In the genomic region with DNA sequence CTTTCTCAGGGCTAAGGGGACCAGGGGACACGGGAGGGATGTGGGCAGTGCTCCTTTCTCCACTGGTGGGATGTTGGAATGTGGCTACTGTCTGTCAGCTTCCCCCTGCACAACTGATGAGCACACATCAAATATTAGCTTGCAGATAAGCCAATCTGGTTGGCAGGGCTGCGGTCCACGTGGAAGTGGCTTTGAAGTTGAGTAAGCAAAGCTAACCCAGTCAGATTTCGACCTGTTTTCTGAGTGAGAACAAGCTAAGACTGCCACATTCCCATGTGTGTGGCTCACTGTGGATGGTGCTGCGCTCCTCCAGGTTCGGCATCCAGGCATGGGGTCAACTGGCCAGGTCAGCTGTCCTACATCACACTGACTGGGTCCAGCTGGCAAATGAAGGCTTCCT, we compare ENCODE assay signal across 34 mouse cellular contexts. TPM values are rescaled to one million over a fixed set of nuclear protein-coding genes. Genes with fewer than 3 reads are reported as not detected.
A peak's percentile ranks its signal among the peaks of the same experiment; 100 is the strongest.
DNase-seq lines count a peak whose midpoint lies in the region; ATAC-seq and TF ChIP-seq lines count a peak whose summit lies in the region.
"Had no signal": no experiment of that assay in that cellular context is flagged by ENCODE, and none has a peak within 500 bp of the region (broad histone marks: within the 10 kb centered on the region; RNA-seq: fewer than 3 reads in every experiment).

No protein-coding gene starts in this region.

- no peaks in the 10 kb centered on the region for H3K27me3 ChIP-seq in liver, adult 2 months (ENCODE audit: control insufficient read depth, insufficient read depth, low read length)
- no peaks in the 10 kb centered on the region for H3K27me3 ChIP-seq in liver, embryonic 15.5 days
- H3K27me3 ChIP-seq in stomach, postnatal 0 days (ENCODE audit: control insufficient read depth, insufficient read depth, low read length) = no peaks in the 10 kb centered on the region
- H3K27me3 ChIP-seq in midbrain, embryonic 11.5 days (ENCODE audit: control insufficient read depth, insufficient read depth, low read length) = no peaks in the 10 kb centered on the region
- H3K27me3 ChIP-seq: lung, embryonic 15.5 days had no signal

- peak; percentile 59 for ATAC-seq in liver, embryonic 15.5 days (ENCODE audit: insufficient read depth)
- peak; percentile 57; the same call in 1 of the 2 replicates for ATAC-seq in stomach, postnatal 0 days (ENCODE audit: low FRiP score, low TSS enrichment)
- ATAC-seq in midbrain, embryonic 11.5 days (ENCODE audit: low FRiP score) = no peak
- ATAC-seq: forebrain, postnatal 0 days; midbrain, embryonic 16.5 days had no signal

- no peak overlapping the region for H3K9ac ChIP-seq in liver, adult 2 months (ENCODE audit: low read depth, low read length)
- H3K9ac ChIP-seq in liver, embryonic 15.5 days = no peak overlapping the region
- H3K9ac ChIP-seq in stomach, postnatal 0 days (ENCODE audit: low read length) = no peak overlapping the region
- H3K9ac ChIP-seq in midbrain, embryonic 11.5 days (ENCODE audit: low read length) = no peak overlapping the region
- H3K9ac ChIP-seq: embryonic facial prominence, embryonic 15.5 days; forebrain, embryonic 12.5 days; forebrain, postnatal 0 days; heart, embryonic 12.5 days; hindbrain, embryonic 14.5 days; limb, embryonic 13.5 days; lung, embryonic 15.5 days had no signal

- no peaks in the 10 kb centered on the region for H3K36me3 ChIP-seq in liver, adult 2 months (ENCODE audit: control insufficient read depth, insufficient read depth, low read length)
- no peaks in the 10 kb centered on the region for H3K36me3 ChIP-seq in liver, embryonic 15.5 days (replicated peaks)
- no peaks in the 10 kb centered on the region for H3K36me3 ChIP-seq in stomach, postnatal 0 days (ENCODE audit: control insufficient read depth, insufficient read depth, low read length)
- no peaks in the 10 kb centered on the region for H3K36me3 ChIP-seq in midbrain, embryonic 11.5 days (ENCODE audit: control insufficient read depth, insufficient read depth, low read length)
- H3K36me3 ChIP-seq: embryonic facial prominence, embryonic 10.5 days; embryonic facial prominence, embryonic 15.5 days; forebrain, embryonic 12.5 days; G1E; heart, embryonic 12.5 days; limb, embryonic 13.5 days; lung, embryonic 15.5 days; midbrain, embryonic 10.5 days had no signal

- no peaks in the 10 kb centered on the region for H3K79me2 ChIP-seq in liver, adult 2 months (ENCODE audit: control insufficient read depth, insufficient read depth, low read length)

- no peak for TF ChIP-seq POLR2A in lung, adult 2 months (IDR thresholded peaks at IDR 0.05; ENCODE audit: borderline replicate concordance, extremely low read depth, low read depth, low read length)
- no peak for TF ChIP-seq POLR2A in liver, adult 2 months (IDR thresholded peaks at IDR 0.05; ENCODE audit: extremely low read depth, insufficient read depth, low read length)

- TF ChIP-seq EP300 in stomach, postnatal 0 days (optimal IDR thresholded peaks at IDR 0.05) = no peak

- H3K9me3 ChIP-seq in liver, embryonic 15.5 days (replicated peaks) = no peaks in the 10 kb centered on the region
- H3K9me3 ChIP-seq in stomach, postnatal 0 days (ENCODE audit: control insufficient read depth, low read length) = no peaks in the 10 kb centered on the region
- H3K9me3 ChIP-seq in midbrain, embryonic 11.5 days (ENCODE audit: control insufficient read depth, low read length) = no peaks in the 10 kb centered on the region
- H3K9me3 ChIP-seq: embryonic facial prominence, embryonic 10.5 days; embryonic facial prominence, embryonic 15.5 days; forebrain, embryonic 12.5 days; G1E; heart, embryonic 12.5 days; limb, embryonic 13.5 days; lung, embryonic 15.5 days; midbrain, embryonic 10.5 days had no signal

- 38% methylated on average over 6 of the region's 6 CpGs for WGBS in lung, adult 2 months
- WGBS in liver, adult 2 months = 17% methylated on average over 6 of the region's 6 CpGs
- 38% methylated on average over 6 of the region's 6 CpGs for WGBS in liver, embryonic 15.5 days (ENCODE audit: insufficient replicate concordance)
- WGBS in stomach, postnatal 0 days = 36% methylated on average over 6 of the region's 6 CpGs
- 74% methylated on average over 6 of the region's 6 CpGs for WGBS in midbrain, embryonic 11.5 days

- peak; percentile 12 for DNase-seq in lung, adult 2 months
- no peak for DNase-seq in lung, postnatal 14 days
- peak; percentile 99 for DNase-seq in liver, adult 2 months (ENCODE audit: extremely low read depth, low read depth, low spot score)
- no peak for DNase-seq in stomach, postnatal 0 days (ENCODE audit: low spot score)
- no peak for DNase-seq in midbrain, embryonic 11.5 days (ENCODE audit: low spot score, missing footprints)
- no peak for DNase-seq in frontal cortex, adult 2 months (ENCODE audit: extremely low spot score in 1 of 2, low spot score in 1 of 2)
- DNase-seq: adrenal gland, postnatal 25 days; cerebellum, adult 18-20 months; cerebellum, postnatal 14 days; forebrain, postnatal 0 days; gastrocnemius, postnatal 14 days; heart, adult 11 months; kidney, adult 2 months; kidney, postnatal 36 days; spleen, adult 18-20 months; thymus, adult 18-20 months; thymus, postnatal 36 days had no signal

- H3K4me1 ChIP-seq in lung, adult 2 months (ENCODE audit: control insufficient read depth, insufficient read depth, low read length) = no peaks in the 10 kb centered on the region
- peaks cover 31% of the 10 kb centered on the region for H3K4me1 ChIP-seq in liver, adult 2 months (ENCODE audit: control insufficient read depth, insufficient read depth, low read length)
- H3K4me1 ChIP-seq in liver, embryonic 15.5 days (replicated peaks) = peaks cover 29% of the 10 kb centered on the region
- H3K4me1 ChIP-seq in stomach, postnatal 0 days (replicated peaks; ENCODE audit: control insufficient read depth, insufficient read depth) = no peaks in the 10 kb centered on the region
- no peaks in the 10 kb centered on the region for H3K4me1 ChIP-seq in midbrain, embryonic 11.5 days (ENCODE audit: control insufficient read depth, insufficient read depth, low read length)
- H3K4me1 ChIP-seq: embryonic facial prominence, embryonic 15.5 days; forebrain, embryonic 12.5 days; limb, embryonic 13.5 days; lung, embryonic 15.5 days; midbrain, embryonic 10.5 days had no signal

- TF ChIP-seq CTCF in lung, adult 2 months (IDR thresholded peaks at IDR 0.05; ENCODE audit: insufficient read depth, low read length) = no peak
- no peak for TF ChIP-seq CTCF in liver, adult 2 months (IDR thresholded peaks at IDR 0.05; ENCODE audit: low read depth, low read length)
- TF ChIP-seq CTCF in stomach, postnatal 0 days (IDR thresholded peaks at IDR 0.05; ENCODE audit: low read depth) = no peak

- H3K4me2 ChIP-seq in liver, embryonic 15.5 days = peak overlapping the region; percentile 15; the same call in 1 of the 2 replicates
- H3K4me2 ChIP-seq in stomach, postnatal 0 days (replicated peaks; ENCODE audit: low read depth) = no peak overlapping the region
- no peak overlapping the region for H3K4me2 ChIP-seq in midbrain, embryonic 11.5 days
- H3K4me2 ChIP-seq: embryonic facial prominence, embryonic 15.5 days; forebrain, embryonic 12.5 days; heart, embryonic 12.5 days; hindbrain, embryonic 14.5 days; limb, embryonic 13.5 days; lung, embryonic 15.5 days had no signal

- no peak overlapping the region for H3K4me3 ChIP-seq in lung, adult 2 months (replicated peaks; ENCODE audit: extremely low read depth, low read depth, low read length)
- H3K4me3 ChIP-seq in liver, adult 2 months (ENCODE audit: insufficient read depth, low read depth, low read length) = no peak overlapping the region
- no peak overlapping the region for H3K4me3 ChIP-seq in liver, embryonic 15.5 days (replicated peaks)
- no peak overlapping the region for H3K4me3 ChIP-seq in stomach, postnatal 0 days (ENCODE audit: low read depth, low read length)
- no peak overlapping the region for H3K4me3 ChIP-seq in midbrain, embryonic 11.5 days (ENCODE audit: low read depth, low read length)
- H3K4me3 ChIP-seq: embryonic facial prominence, embryonic 10.5 days; embryonic facial prominence, embryonic 15.5 days; forebrain, embryonic 12.5 days; heart, embryonic 12.5 days; limb, embryonic 13.5 days; lung, embryonic 15.5 days; midbrain, embryonic 10.5 days had no signal

- H3K27ac ChIP-seq in liver, adult 2 months (replicated peaks; ENCODE audit: insufficient read depth, low read depth, low read length) = peak overlapping the region; percentile 74
- H3K27ac ChIP-seq in liver, embryonic 15.5 days (replicated peaks) = peak overlapping the region; percentile 53; the same call in 1 of the 2 replicates
- H3K27ac ChIP-seq in stomach, postnatal 0 days (replicated peaks) = no peak overlapping the region
- no peak overlapping the region for H3K27ac ChIP-seq in midbrain, embryonic 11.5 days (ENCODE audit: low read depth, low read length)
- H3K27ac ChIP-seq: embryonic facial prominence, embryonic 10.5 days; embryonic facial prominence, embryonic 15.5 days; forebrain, embryonic 12.5 days; hindbrain, embryonic 14.5 days; limb, embryonic 13.5 days; lung, embryonic 15.5 days; macrophage; midbrain, embryonic 10.5 days had no signal

RNA-seq across cellular contexts. Expression of a gene that starts 9.8 kb away (rescaled TPM):
- polyA plus RNA-seq in lung, adult 2 months (2012; rRNA removed) = 68.3 and 103 TPM in 2 replicates
- total RNA-seq in liver, adult 2 months (2014; rRNA removed) = 690 and 762 TPM in 2 replicates
- polyA plus RNA-seq in liver, adult 2 months (2012; rRNA removed) = 305 and 352 TPM in 2 replicates
- polyA plus RNA-seq in liver, embryonic 15.5 days (2015; fragmentation: Nextera tagmentation; extraction: Ambion mirVana) = 135 and 142 TPM in 2 replicates
- polyA plus RNA-seq in stomach, postnatal 0 days (2015; fragmentation: Nextera tagmentation; extraction: Ambion mirVana) = 292 and 304 TPM in 2 replicates
- polyA plus RNA-seq in midbrain, embryonic 11.5 days (2014; fragmentation: Nextera tagmentation; extraction: Ambion mirVana) = 100 and 102 TPM in 2 replicates
- 383 and 417 TPM in 2 replicates for polyA plus RNA-seq in frontal cortex, adult 2 months (2012; rRNA removed)

RNA-seq across cellular contexts. Expression of a gene that starts 37.1 kb away (rescaled TPM):
- 2.4 and 4.8 TPM in 2 replicates for polyA plus RNA-seq in lung, adult 2 months (2012; rRNA removed)
- 0.60 TPM in 1 of 2 replicates, not detected in the other for total RNA-seq in liver, adult 2 months (2014; rRNA removed)
- polyA plus RNA-seq in liver, adult 2 months (2012; rRNA removed) = 0.17 and 0.20 TPM in 2 replicates
- polyA plus RNA-seq in liver, embryonic 15.5 days (2015; fragmentation: Nextera tagmentation; extraction: Ambion mirVana) = 0.09 TPM in 1 of 2 replicates, not detected in the other
- polyA plus RNA-seq in stomach, postnatal 0 days (2015; fragmentation: Nextera tagmentation; extraction: Ambion mirVana) = 0.13 and 0.17 TPM in 2 replicates
- 0.11 TPM in 1 of 2 replicates, not detected in the other for polyA plus RNA-seq in midbrain, embryonic 11.5 days (2014; fragmentation: Nextera tagmentation; extraction: Ambion mirVana)
- polyA plus RNA-seq in frontal cortex, adult 2 months (2012; rRNA removed) = 0.08 TPM in 1 of 2 replicates, not detected in the other
- total RNA-seq: adrenal gland, postnatal 25 days; forebrain, postnatal 0 days; G1E; gastrocnemius, postnatal 14 days; hematopoietic stem cell, adult 5-6 weeks had no signal
- polyA plus RNA-seq: brain, embryonic 14.5 days; embryonic facial prominence, embryonic 10.5 days; embryonic facial prominence, embryonic 15.5 days; forebrain, embryonic 12.5 days; forebrain, postnatal 0 days; G1E; heart, embryonic 12.5 days; heart, postnatal 0 days; hindbrain, embryonic 14.5 days; kidney, embryonic 16.5 days; limb, embryonic 13.5 days; lung, embryonic 15.5 days; macrophage; midbrain, embryonic 10.5 days; midbrain, embryonic 16.5 days; neural tube, embryonic 11.5 days had no signal

RNA-seq across cellular contexts. Expression of a gene that starts 38.0 kb away (rescaled TPM):
- 74.2 and 78.1 TPM in 2 replicates for polyA plus RNA-seq in lung, adult 2 months (2012; rRNA removed)
- total RNA-seq in liver, adult 2 months (2014; rRNA removed) = 58.4 and 59.7 TPM in 2 replicates
- 53.7 and 67.4 TPM in 2 replicates for polyA plus RNA-seq in liver, adult 2 months (2012; rRNA removed)
- polyA plus RNA-seq in liver, embryonic 15.5 days (2015; fragmentation: Nextera tagmentation; extraction: Ambion mirVana) = 50.1 and 61.0 TPM in 2 replicates
- polyA plus RNA-seq in stomach, postnatal 0 days (2015; fragmentation: Nextera tagmentation; extraction: Ambion mirVana) = 96.2 and 104 TPM in 2 replicates
- 67.8 and 68.2 TPM in 2 replicates for polyA plus RNA-seq in midbrain, embryonic 11.5 days (2014; fragmentation: Nextera tagmentation; extraction: Ambion mirVana)
- 117 and 134 TPM in 2 replicates for polyA plus RNA-seq in frontal cortex, adult 2 months (2012; rRNA removed)

Comparison
In these comparisons a context has a peak if more than half of its experiments do, and no peak if none do; other contexts are left out.
1. DNase-seq: peak in lung, adult 2 months (single experiment) and liver, adult 2 months (single experiment); none in lung, postnatal 14 days (single experiment), stomach, postnatal 0 days (single experiment), midbrain, embryonic 11.5 days (single experiment) and frontal cortex, adult 2 months (0 of 2).
2. H3K27ac ChIP-seq: peak in liver, adult 2 months (single experiment) and liver, embryonic 15.5 days (single experiment); none in stomach, postnatal 0 days (single experiment) and midbrain, embryonic 11.5 days (single experiment).